29 mouse cellular contexts compared by ENCODE assay signal in the genomic region with DNA sequence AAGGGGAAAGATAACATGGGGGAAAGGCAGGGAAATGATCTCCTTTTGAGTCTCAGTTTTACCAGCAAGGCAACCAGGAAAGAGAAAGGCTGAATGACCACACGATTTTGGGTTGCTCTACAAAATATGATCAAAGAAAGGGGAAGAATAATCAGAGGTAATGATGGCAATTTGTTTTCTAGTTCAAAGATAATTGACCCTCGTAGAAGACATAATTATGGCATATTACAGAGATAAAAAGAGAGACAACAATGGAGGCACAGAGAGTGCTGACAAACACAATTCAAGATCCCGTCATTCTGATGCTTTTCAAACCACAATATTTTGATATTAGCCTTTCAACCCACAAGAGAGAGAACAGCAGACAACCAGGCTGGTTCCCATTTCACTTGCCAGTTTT.
"Had no signal": no experiment of that assay in that cellular context is flagged by ENCODE, and none has a peak within 500 bp of the region (broad histone marks: within the 10 kb centered on the region; RNA-seq: fewer than 3 reads in every experiment).

No protein-coding gene starts in this region.

- H3K4me3 ChIP-seq: gastrocnemius, adult 2 months; heart, adult 2 months; heart, embryonic 13.5 days; heart, embryonic 15.5 days; hindbrain, embryonic 13.5 days; hindbrain, embryonic 15.5 days; kidney, embryonic 15.5 days; limb, embryonic 10.5 days; limb, embryonic 12.5 days; liver, embryonic 13.5 days; liver, embryonic 15.5 days had no signal

- H3K27ac ChIP-seq: gastrocnemius, adult 2 months; heart, adult 2 months; heart, embryonic 13.5 days; heart, embryonic 15.5 days; hindbrain, embryonic 13.5 days; hindbrain, embryonic 15.5 days; hindbrain, postnatal 0 days; kidney, embryonic 15.5 days; kidney, postnatal 0 days; limb, embryonic 10.5 days; limb, embryonic 12.5 days; liver, embryonic 13.5 days; liver, embryonic 15.5 days had no signal

- H3K36me3 ChIP-seq: heart, embryonic 13.5 days; heart, embryonic 15.5 days; hindbrain, embryonic 13.5 days; hindbrain, embryonic 15.5 days; kidney, embryonic 15.5 days; limb, embryonic 10.5 days; limb, embryonic 12.5 days; liver, embryonic 13.5 days; liver, embryonic 15.5 days had no signal

- H3K9me3 ChIP-seq: heart, embryonic 13.5 days; heart, embryonic 15.5 days; hindbrain, embryonic 13.5 days; hindbrain, embryonic 15.5 days; kidney, embryonic 15.5 days; limb, embryonic 10.5 days; limb, embryonic 12.5 days; liver, embryonic 13.5 days; liver, embryonic 15.5 days had no signal

- DNase-seq: gastrocnemius, adult 2 months; gastrocnemius, postnatal 10 days; gastrocnemius, postnatal 25 days; heart, adult 11 months; heart, adult 2 months; heart, postnatal 14 days; heart, postnatal 36 days; kidney, adult 11 months; kidney, adult 2 months; kidney, adult 9 months; kidney, postnatal 14 days; kidney, postnatal 36 days; layer of hippocampus, adult 9-11 months; layer of hippocampus, postnatal 36 days; liver; liver, embryonic 13.5 days had no signal

- H3K27me3 ChIP-seq: heart, embryonic 13.5 days; heart, embryonic 15.5 days; hindbrain, embryonic 13.5 days; hindbrain, embryonic 15.5 days; kidney, embryonic 15.5 days; limb, embryonic 12.5 days; liver, embryonic 13.5 days; liver, embryonic 15.5 days had no signal

- H3K4me1 ChIP-seq: heart, embryonic 13.5 days; heart, embryonic 15.5 days; hindbrain, embryonic 13.5 days; hindbrain, embryonic 15.5 days; kidney, embryonic 15.5 days; limb, embryonic 10.5 days; limb, embryonic 12.5 days; liver, embryonic 13.5 days; liver, embryonic 15.5 days had no signal

- H3K4me2 ChIP-seq: heart, embryonic 11.5 days; heart, embryonic 13.5 days; heart, embryonic 15.5 days; hindbrain, embryonic 13.5 days; hindbrain, embryonic 15.5 days; kidney, embryonic 15.5 days; limb, embryonic 12.5 days; liver, embryonic 11.5 days; liver, embryonic 13.5 days; liver, embryonic 15.5 days had no signal

- H3K9ac ChIP-seq: heart, embryonic 13.5 days; heart, embryonic 15.5 days; hindbrain, embryonic 13.5 days; hindbrain, embryonic 15.5 days; kidney, embryonic 15.5 days; limb, embryonic 12.5 days; liver, embryonic 13.5 days; liver, embryonic 15.5 days had no signal

- ATAC-seq: hindbrain, postnatal 0 days; intestine, embryonic 16.5 days had no signal
